Mouse (Mus musculus): Measurements from ENCODE around the gene Kri1. TPM values are rescaled to one million over a fixed set of nuclear protein-coding genes. Genes with fewer than 3 reads are reported as not detected.
"Not testable (repeated sequence)": the region's sequence is repeated elsewhere in the genome, so short reads cannot be mapped to it uniquely, and the experiment has no call there.

Gene Kri1
- total and polyA plus RNA-seq, 2 experiments from 2014 or later, result 11.9 to 27.6 TPM

DNA sequence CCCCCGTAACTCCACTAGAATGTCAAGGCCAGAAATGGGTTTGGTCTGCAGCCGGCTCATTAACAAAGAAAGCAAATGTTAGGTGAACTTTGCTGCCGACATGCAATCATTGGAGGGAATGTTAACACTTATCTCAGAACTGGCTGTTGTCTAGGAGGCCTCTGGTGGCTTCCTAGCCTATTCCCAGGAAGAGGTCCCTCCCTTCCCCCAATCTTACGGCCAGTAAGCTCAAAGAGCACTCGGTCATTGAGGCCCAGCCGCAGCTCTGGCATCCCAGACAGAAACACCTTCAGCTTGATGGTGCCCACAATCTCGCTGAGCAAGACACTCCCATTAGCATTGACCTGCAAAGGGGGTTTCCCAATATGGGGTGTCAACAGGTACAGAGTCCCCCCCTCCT is 17.3 kb upstream of the Kri1 start:
- 85% methylated on average over 7 of the region's 7 CpGs for WGBS
- DNase-seq (no peak), ATAC-seq (no peak)
- Histone ChIP-seq H3K9ac (no peak overlapping the region), H3K4me2 (ENCODE audit: low read depth) (no peak overlapping the region), H3K4me3 (ENCODE audit: low read depth, low read length) (no peak overlapping the region), H3K27me3 (ENCODE audit: insufficient read depth, low read length) (no peaks in the 10 kb centered on the region), H3K36me3 (ENCODE audit: insufficient read depth) (no peaks in the 10 kb centered on the region), H3K9me3 (ENCODE audit: low read length) (no peaks in the 10 kb centered on the region), H3K27ac (ENCODE audit: low read depth, low read length) (no peak overlapping the region), H3K4me1 (ENCODE audit: insufficient read depth) (no peaks in the 10 kb centered on the region)
- TF ChIP-seq CTCF (IDR thresholded peaks at IDR 0.05; ENCODE audit: low read depth), result no peak

DNA sequence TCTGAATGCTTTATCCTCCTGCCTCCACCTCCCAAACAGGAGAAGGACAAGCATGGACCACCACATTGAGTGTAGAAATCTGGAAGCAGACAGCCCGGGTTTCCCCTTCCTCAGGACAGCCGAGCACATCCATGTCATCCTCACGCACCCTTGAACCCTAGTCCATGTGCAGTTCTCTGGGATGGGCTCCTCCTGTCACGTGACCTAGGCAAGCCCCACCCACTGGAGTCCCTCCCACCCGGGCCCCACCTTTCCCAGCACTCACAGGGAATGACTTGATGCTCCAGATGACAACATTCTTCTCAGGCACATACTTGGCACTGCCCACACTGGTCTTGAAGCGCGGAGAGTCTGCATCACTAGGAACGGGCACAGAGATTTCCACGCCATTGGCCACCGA is 11.2 kb upstream of the Kri1 start:
- WGBS, result 86% methylated on average over 10 of the region's 10 CpGs
- no peaks in the 10 kb centered on the region for H3K9me3 ChIP-seq (ENCODE audit: low read length)
- ATAC-seq (no peak), DNase-seq (no peak)
- no peaks in the 10 kb centered on the region for H3K27me3 ChIP-seq (ENCODE audit: insufficient read depth, low read length)
- no peak overlapping the region for H3K4me3 ChIP-seq (ENCODE audit: low read depth, low read length)
- no peak overlapping the region for H3K4me2 ChIP-seq (ENCODE audit: low read depth)
- H3K9ac ChIP-seq, result no peak overlapping the region
- H3K4me1 ChIP-seq (ENCODE audit: insufficient read depth), result no peaks in the 10 kb centered on the region
- H3K36me3 ChIP-seq (ENCODE audit: insufficient read depth), result no peaks in the 10 kb centered on the region
- H3K27ac ChIP-seq (ENCODE audit: low read depth, low read length), result no peak overlapping the region
- TF ChIP-seq CTCF (IDR thresholded peaks at IDR 0.05; ENCODE audit: low read depth), result no peak

DNA sequence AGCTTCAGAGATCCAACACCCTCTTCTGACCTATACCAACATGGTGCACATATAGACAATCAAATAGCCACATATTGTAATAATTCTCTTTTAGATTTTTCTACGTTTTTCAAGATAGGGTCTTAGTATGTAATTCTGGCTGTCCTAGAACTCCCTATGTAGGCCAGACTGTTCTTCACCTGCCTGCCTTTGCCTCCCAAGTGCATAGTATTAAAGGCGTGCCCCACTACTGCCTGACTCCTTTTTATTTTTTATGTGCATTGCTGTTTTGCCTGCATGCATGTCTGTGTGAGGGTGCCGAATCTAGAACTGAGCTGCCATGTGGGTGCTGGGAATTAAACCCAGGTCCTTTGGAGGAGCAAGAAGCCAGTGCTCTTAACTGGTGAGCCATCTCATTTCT is 4.5 kb upstream of the Kri1 start:
- H3K27me3 ChIP-seq (ENCODE audit: insufficient read depth, low read length), result no peaks in the 10 kb centered on the region
- no peak overlapping the region for H3K4me2 ChIP-seq (ENCODE audit: low read depth)
- H3K9me3 ChIP-seq (ENCODE audit: low read length), result no peaks in the 10 kb centered on the region
- H3K4me3 ChIP-seq (ENCODE audit: low read depth, low read length), result no peak overlapping the region
- peaks cover 13% of the 10 kb centered on the region; the same call in 1 of the 2 replicates for H3K4me1 ChIP-seq (ENCODE audit: insufficient read depth)
- TF ChIP-seq CTCF (IDR thresholded peaks at IDR 0.05; ENCODE audit: low read depth), result no peak
- H3K27ac ChIP-seq (ENCODE audit: low read depth, low read length), result no peak overlapping the region
- H3K9ac ChIP-seq, result no peak overlapping the region
- H3K36me3 ChIP-seq (ENCODE audit: insufficient read depth), result no peaks in the 10 kb centered on the region
- 94% methylated on average over 3 of the region's 3 CpGs for WGBS
- DNase-seq, result no peak
- ATAC-seq, result no peak

- WGBS, result 17% methylated on average over 7 of the region's 7 CpGs
Observed at GRCm38 (mm10) chr9:21291868-21292267, 4.1 kb upstream of the Kri1 start.

GRCm38 (mm10) chr9:21291022-21291787 is 3.4 kb upstream of the Kri1 start, which contains the start of gene Cdkn2d:
Cdkn2d (minus strand) TSS chr9:21291407.
- under 1% methylated on average over 48 of the region's 51 CpGs for WGBS
- peak within 1 kb of the TSS; percentile 71 for H3K4me3 ChIP-seq (ENCODE audit: low read depth, low read length)
- no peaks in the 10 kb centered on the region for H3K36me3 ChIP-seq (ENCODE audit: insufficient read depth)
- H3K9me3 ChIP-seq (ENCODE audit: low read length), result no peaks in the 10 kb centered on the region
- ATAC-seq, result peak; percentile 94
- H3K4me2 ChIP-seq (ENCODE audit: low read depth), result peak within 1 kb of the TSS; percentile 76
- H3K27ac ChIP-seq (ENCODE audit: low read depth, low read length), result peak within 1 kb of the TSS; percentile 80
- peak within 1 kb of the TSS; percentile 79 for H3K9ac ChIP-seq
- peak; percentile 98 for DNase-seq
- TF ChIP-seq CTCF (IDR thresholded peaks at IDR 0.05; ENCODE audit: low read depth), result peak; percentile 32
- H3K4me1 ChIP-seq (ENCODE audit: insufficient read depth), result peaks cover 21% of the 10 kb centered on the region; the same call in 1 of the 2 replicates
- no peaks in the 10 kb centered on the region for H3K27me3 ChIP-seq (ENCODE audit: insufficient read depth, low read length)

More at GRCm38 (mm10) chr9:21291868-21292267, 4.1 kb upstream of the Kri1 start:
- Histone ChIP-seq H3K4me1 (ENCODE audit: insufficient read depth) (peaks cover 17% of the 10 kb centered on the region; the same call in 1 of the 2 replicates), H3K4me3 (ENCODE audit: low read depth, low read length) (peak overlapping the region; percentile 71), H3K4me2 (ENCODE audit: low read depth) (peak overlapping the region; percentile 76)
- H3K27me3 ChIP-seq (ENCODE audit: insufficient read depth, low read length); H3K36me3 ChIP-seq (ENCODE audit: insufficient read depth); H3K9ac ChIP-seq; ATAC-seq; DNase-seq; H3K9me3 ChIP-seq (ENCODE audit: low read length); H3K27ac ChIP-seq (ENCODE audit: low read depth, low read length): not testable (repeated sequence)

- Histone ChIP-seq H3K27ac (ENCODE audit: low read depth, low read length) (peak overlapping the region; percentile 80), H3K4me2 (ENCODE audit: low read depth) (peak overlapping the region; percentile 76), H3K27me3 (ENCODE audit: insufficient read depth, low read length) (no peaks in the 10 kb centered on the region), H3K36me3 (ENCODE audit: insufficient read depth) (no peaks in the 10 kb centered on the region), H3K9ac (peak overlapping the region; percentile 79), H3K9me3 (ENCODE audit: low read length) (no peaks in the 10 kb centered on the region), H3K4me1 (ENCODE audit: insufficient read depth) (peaks cover 21% of the 10 kb centered on the region; the same call in 1 of the 2 replicates), H3K4me3 (ENCODE audit: low read depth, low read length) (peak overlapping the region; percentile 71)
- 1% methylated on average over 20 of the region's 20 CpGs for WGBS
- ATAC-seq, result no peak
- DNase-seq, result no peak
- TF ChIP-seq CTCF (IDR thresholded peaks at IDR 0.05; ENCODE audit: low read depth), result no peak
Observed at GRCm38 (mm10) chr9:21290589-21290988, 2.8 kb upstream of the Kri1 start.

DNA sequence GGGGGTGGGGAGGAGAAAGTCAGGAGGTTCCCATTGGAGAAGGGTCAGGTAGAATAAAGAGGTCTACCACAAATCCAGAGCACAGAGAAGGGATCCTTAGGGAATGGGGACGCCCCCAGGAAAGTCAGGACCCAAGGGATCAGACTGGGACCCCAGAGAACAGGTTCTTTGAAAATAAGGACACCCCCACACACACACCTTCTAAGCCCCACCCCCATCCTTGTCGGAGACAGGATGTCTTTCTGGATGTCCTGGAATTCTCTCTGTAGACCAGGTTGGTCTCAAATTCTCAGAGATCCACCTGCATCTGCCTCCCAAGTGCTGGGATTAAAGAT is 1.5 kb upstream of the Kri1 start:
- Histone ChIP-seq H3K27ac (ENCODE audit: low read depth, low read length) (no peak overlapping the region), H3K36me3 (ENCODE audit: insufficient read depth) (peaks cover 8% of the 10 kb centered on the region), H3K9ac (no peak overlapping the region), H3K4me2 (ENCODE audit: low read depth) (peak overlapping the region; percentile 76), H3K27me3 (ENCODE audit: insufficient read depth, low read length) (no peaks in the 10 kb centered on the region), H3K4me3 (ENCODE audit: low read depth, low read length) (no peak overlapping the region), H3K4me1 (ENCODE audit: insufficient read depth) (peaks cover 21% of the 10 kb centered on the region; the same call in 1 of the 2 replicates), H3K9me3 (ENCODE audit: low read length) (no peaks in the 10 kb centered on the region)
- TF ChIP-seq CTCF (IDR thresholded peaks at IDR 0.05; ENCODE audit: low read depth), result no peak
- no peak for ATAC-seq
- no peak for DNase-seq
- 95% methylated on average over 2 of the region's 2 CpGs for WGBS

Data from forebrain, postnatal 0 days (tissue).